Mouse (Mus musculus) embryonic facial prominence, embryonic 12.5 days (tissue): Measurements from ENCODE around the gene Tead3. TPM values are rescaled to one million over a fixed set of nuclear protein-coding genes. Genes with fewer than 3 reads are reported as not detected.
"Not testable (repeated sequence)": the region's sequence is repeated elsewhere in the genome, so short reads cannot be mapped to it uniquely, and the experiment has no call there.

Experiments used
- ATAC-seq: fragments of 200-750 bp; cut with Nextera tagmentation; 2 replicates; pipeline ENCODE4 v1.8.0; 2017; ENCODE audit not compliant: insufficient number of reproducible peaks, insufficient read depth, low FRiP score, low TSS enrichment
- H3K27ac ChIP-seq: fragments of 300-500 bp; sonication (generic); 2 replicates; pipeline ENCODE4 v1.5.1; 2016; ENCODE audit warnings: mild to moderate bottlenecking
- H3K27me3 ChIP-seq: fragments of 300-500 bp; sonication (generic); 2 replicates; pipeline ENCODE4 v1.6.1; 2016; ENCODE audit warnings: mild to moderate bottlenecking, moderate library complexity
- H3K36me3 ChIP-seq: fragments of 300-500 bp; sonication (generic); 2 replicates; pipeline ENCODE4 v1.6.1; 2016; ENCODE audit warnings: mild to moderate bottlenecking
- H3K4me1 ChIP-seq: fragments of 300-500 bp; sonication (generic); 2 replicates; pipeline ENCODE4 v1.6.1; 2016
- H3K4me2 ChIP-seq: fragments of 300-500 bp; sonication (generic); replicated peaks from 2 replicates; pipeline ENCODE4 v1.6.1; 2016; ENCODE audit warnings: mild to moderate bottlenecking, moderate library complexity
- H3K4me3 ChIP-seq: fragments of 300-500 bp; sonication (generic); 2 replicates; pipeline ENCODE4 v1.5.1; 2016; ENCODE audit warnings: mild to moderate bottlenecking
- H3K9ac ChIP-seq: fragments of 300-500 bp; sonication (generic); 2 replicates; pipeline ENCODE4 v1.6.1; 2016; ENCODE audit warnings: mild to moderate bottlenecking, moderate library complexity
- H3K9me3 ChIP-seq: fragments of 300-500 bp; sonication (generic); 2 replicates; pipeline ENCODE4 v1.6.1; 2016; ENCODE audit warnings: mild to moderate bottlenecking, moderate library complexity
- WGBS: fragments of 180-500 bp; shearing (Covaris S2); methylation state at CpG from one replicate; pipeline ENCODE4 v1.1.7; 2016; 5-methylcytosine and 5-hydroxymethylcytosine counted together
- polyA plus RNA-seq: library from polyadenylated mRNA; unstranded; fragments of >200 nt; fragmentation: Nextera tagmentation; extraction: Ambion mirVana; gene quantifications from 2 replicates; pipeline ENCODE4 v1.2.1, GENCODE M21; 2016

Tead3 gene
- polyA plus RNA-seq, 1 experiment from 2014 or later = 17.9 TPM

DNA sequence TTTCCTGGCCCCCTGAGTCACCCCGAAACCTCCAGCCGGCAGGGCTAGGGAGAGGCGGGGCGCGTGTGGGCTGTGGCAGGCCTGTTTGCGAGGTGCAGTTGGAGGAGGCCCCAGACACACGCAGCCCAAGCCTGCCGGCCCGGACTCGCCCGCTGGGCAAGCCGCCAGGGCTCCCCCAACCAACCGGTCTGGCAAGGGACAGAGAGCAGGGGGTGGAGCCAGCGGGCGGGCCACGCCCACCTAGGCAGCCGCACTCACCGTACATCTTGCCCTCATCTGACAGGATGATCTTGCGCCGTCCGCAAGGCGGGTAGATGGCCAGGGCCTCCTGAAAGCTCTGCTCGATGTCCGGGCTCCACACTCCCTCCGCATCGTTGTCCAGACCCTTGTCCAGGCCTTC, 9.5 kb downstream of the Tead3 start:
- peak overlapping the region; percentile 61 for H3K27ac ChIP-seq
- H3K4me1 ChIP-seq = peaks cover 51% of the 10 kb centered on the region
- H3K4me2 ChIP-seq = peak overlapping the region; percentile 35
- H3K4me3 ChIP-seq = peak overlapping the region; percentile 19
- H3K27me3 ChIP-seq = no peaks in the 10 kb centered on the region
- H3K36me3 ChIP-seq = peaks cover 40% of the 10 kb centered on the region
- no peaks in the 10 kb centered on the region for H3K9me3 ChIP-seq
- ATAC-seq = peak; percentile 57; the same call in 1 of the 2 replicates
- WGBS = 14% methylated on average over 26 of the region's 26 CpGs
- H3K9ac ChIP-seq = peak overlapping the region; percentile 37

DNA sequence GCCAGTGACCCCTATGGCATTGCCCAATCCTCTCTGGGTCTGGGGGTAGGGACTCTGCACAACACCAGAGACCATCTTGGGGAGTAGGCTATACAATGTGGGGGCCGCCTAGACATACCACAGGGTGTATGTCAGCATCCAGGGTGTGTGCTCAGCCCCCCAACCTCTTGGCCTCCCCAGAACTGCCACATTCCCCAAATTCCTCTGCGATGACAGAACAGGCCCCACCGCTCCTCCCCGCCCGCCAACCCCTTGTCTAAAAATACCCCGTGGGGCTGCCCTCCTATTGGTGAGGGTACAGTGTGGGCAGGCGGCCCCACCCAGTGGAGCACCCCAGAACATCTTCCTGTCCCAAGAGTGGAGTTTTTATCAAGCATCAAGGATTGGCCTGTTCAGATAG, 10.0 kb downstream of the Tead3 start:
- Histone ChIP-seq H3K27me3 (no peaks in the 10 kb centered on the region), H3K9me3 (no peaks in the 10 kb centered on the region), H3K36me3 (peaks cover 45% of the 10 kb centered on the region), H3K4me2 (peak overlapping the region; percentile 35; the same call in 1 of the 2 replicates), H3K9ac (peak overlapping the region; percentile 37; the same call in 1 of the 2 replicates), H3K4me1 (peaks cover 46% of the 10 kb centered on the region), H3K27ac (peak overlapping the region; percentile 61), H3K4me3 (0 out of 2 replicates have a peak overlapping the region, but pooled peaks have one; percentile 13)
- WGBS = 69% methylated on average over 7 of the region's 7 CpGs
- 0 out of 2 replicates have a peak, but pooled peaks have one; percentile 1 for ATAC-seq

DNA sequence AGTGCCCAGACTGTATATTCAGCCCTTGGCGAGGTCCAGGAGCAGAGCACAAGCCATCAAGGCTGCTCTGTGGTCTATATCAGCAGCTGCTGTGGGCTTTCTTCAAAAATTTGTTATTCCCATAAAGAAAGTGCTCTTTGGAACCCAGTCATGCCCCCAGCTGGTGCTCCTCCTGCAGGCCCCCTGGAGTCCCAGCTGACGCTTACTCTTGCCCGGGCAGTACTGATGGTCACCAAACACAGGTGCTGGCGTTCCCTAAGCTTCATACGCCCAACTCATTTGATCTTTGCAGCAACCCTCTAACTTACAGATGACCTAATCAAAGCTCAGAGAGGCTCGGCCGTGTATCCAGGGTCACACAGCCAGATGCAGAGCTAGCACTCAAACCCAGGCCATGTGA, 13.1 kb downstream of the Tead3 start:
- no peak for ATAC-seq
- Histone ChIP-seq H3K9me3 (no peaks in the 10 kb centered on the region), H3K4me3 (no peak overlapping the region), H3K4me2 (no peak overlapping the region), H3K9ac (no peak overlapping the region), H3K4me1 (peaks cover 42% of the 10 kb centered on the region), H3K27ac (no peak overlapping the region), H3K36me3 (peaks cover 69% of the 10 kb centered on the region), H3K27me3 (no peaks in the 10 kb centered on the region)
- WGBS = 91% methylated on average over 7 of the region's 7 CpGs

DNA sequence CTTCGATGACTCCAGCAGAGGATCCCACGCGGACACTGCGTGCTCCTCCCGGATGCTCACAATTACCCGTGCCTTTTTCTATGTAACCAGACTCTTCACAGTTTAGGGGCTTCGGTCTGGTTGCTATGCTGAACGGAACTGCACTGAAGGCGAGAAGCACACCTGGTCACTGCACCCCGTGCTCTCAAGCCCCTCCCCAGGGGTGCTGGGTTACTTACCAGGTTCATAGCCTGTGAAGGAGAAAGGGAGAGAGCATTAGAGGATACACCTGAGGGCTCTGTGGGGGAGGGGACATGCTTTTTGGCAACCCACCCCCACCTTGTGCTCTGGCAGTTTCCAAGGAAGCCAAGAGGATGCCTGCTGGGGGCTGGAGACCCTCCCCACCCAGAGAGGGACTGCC, 15.3 kb downstream of the Tead3 start:
- WGBS = 73% methylated on average over 10 of the region's 10 CpGs

DNA sequence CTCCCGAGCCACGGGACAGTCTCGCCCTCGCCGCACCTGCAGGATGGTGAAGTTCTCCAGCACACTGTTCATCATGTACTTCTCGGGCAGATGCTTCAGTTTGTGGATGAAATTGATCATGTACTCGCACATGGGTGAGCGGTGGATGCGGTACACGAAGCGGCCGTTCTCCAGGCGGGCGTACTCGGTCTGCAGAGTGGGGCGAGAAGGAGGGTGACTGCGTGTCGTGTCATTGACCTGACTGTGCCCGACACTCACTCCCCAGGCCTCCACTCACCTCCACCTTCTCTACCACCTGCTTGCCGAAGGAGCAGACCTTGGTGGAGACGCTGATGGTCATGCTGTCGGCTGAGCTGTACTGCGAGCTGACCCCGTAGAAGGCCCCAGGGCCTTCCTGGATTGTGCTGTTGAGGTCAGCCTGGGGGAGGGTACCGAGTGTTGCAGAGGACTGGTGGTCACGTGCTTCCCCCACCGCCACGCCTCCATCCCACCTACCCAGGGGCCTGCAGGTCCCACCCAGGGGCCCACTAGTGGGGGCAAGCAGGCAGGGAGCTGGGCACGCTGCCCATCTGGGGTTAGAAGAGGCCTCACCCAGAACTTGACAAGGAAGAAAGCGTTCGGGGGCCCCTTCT, 17.6 kb downstream of the Tead3 start:
- Histone ChIP-seq H3K36me3 (peaks cover 71% of the 10 kb centered on the region), H3K4me2 (no peak overlapping the region), H3K9me3 (no peaks in the 10 kb centered on the region), H3K4me3 (no peak overlapping the region), H3K27me3 (no peaks in the 10 kb centered on the region), H3K27ac (peak overlapping the region; percentile 67), H3K9ac (peak overlapping the region; percentile 9; the same call in 1 of the 2 replicates), H3K4me1 (peaks cover 41% of the 10 kb centered on the region)
- WGBS = 60% methylated on average over 31 of the region's 31 CpGs
- 0 out of 2 replicates have a peak, but pooled peaks have one; percentile 3 for ATAC-seq

More for the DNA sequence above, 15.3 kb downstream of the Tead3 start:
- Histone ChIP-seq H3K4me3 (no peak overlapping the region), H3K9ac (no peak overlapping the region), H3K4me2 (no peak overlapping the region; the same call in 1 of the 2 replicates), H3K27ac (no peak overlapping the region), H3K4me1 (peaks cover 32% of the 10 kb centered on the region), H3K9me3 (no peaks in the 10 kb centered on the region), H3K27me3 (no peaks in the 10 kb centered on the region), H3K36me3 (peaks cover 79% of the 10 kb centered on the region)
- no peak for ATAC-seq

DNA sequence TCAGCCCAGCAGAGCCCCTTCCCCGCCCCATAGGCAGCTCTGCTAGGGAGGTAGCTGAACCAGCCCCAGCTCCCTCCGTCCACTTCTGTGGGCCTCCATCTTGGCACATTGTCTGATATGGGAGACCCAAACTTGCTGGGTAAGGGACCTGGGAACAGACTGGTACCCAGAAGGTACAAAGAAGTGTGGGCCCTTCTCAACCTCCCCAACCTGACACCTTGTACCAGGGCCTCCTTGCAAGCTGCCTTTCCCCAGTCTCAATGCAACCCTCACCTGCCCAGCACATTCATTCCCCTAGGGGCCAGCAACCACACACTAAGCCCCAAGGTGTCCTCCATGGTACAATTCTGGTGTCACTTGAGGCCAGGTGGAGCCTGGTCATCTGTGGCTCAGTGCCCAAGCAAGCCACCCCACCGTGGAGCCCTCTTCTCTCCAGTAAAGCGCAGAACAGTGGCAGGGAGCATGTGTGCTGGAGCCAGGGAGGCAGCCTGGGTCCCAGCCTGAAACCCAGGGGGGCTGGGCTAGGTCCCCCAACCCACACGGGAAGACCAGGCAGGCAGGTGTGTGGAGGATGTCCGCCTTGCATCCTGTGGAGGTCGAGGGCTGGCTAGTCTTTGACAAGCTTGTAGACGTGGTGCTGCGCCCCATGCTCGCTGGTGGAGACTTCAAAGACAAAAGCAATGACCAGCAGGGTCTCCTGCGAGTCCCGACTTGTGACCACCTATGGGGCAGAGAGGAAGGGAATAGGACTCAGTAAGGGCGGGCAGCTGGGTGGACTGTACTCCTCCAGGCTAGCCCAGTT, 18.3 kb downstream of the Tead3 start:
- no peaks in the 10 kb centered on the region for H3K9me3 ChIP-seq
- peaks cover 48% of the 10 kb centered on the region for H3K4me1 ChIP-seq
- H3K36me3 ChIP-seq = peaks cover 64% of the 10 kb centered on the region

DNA sequence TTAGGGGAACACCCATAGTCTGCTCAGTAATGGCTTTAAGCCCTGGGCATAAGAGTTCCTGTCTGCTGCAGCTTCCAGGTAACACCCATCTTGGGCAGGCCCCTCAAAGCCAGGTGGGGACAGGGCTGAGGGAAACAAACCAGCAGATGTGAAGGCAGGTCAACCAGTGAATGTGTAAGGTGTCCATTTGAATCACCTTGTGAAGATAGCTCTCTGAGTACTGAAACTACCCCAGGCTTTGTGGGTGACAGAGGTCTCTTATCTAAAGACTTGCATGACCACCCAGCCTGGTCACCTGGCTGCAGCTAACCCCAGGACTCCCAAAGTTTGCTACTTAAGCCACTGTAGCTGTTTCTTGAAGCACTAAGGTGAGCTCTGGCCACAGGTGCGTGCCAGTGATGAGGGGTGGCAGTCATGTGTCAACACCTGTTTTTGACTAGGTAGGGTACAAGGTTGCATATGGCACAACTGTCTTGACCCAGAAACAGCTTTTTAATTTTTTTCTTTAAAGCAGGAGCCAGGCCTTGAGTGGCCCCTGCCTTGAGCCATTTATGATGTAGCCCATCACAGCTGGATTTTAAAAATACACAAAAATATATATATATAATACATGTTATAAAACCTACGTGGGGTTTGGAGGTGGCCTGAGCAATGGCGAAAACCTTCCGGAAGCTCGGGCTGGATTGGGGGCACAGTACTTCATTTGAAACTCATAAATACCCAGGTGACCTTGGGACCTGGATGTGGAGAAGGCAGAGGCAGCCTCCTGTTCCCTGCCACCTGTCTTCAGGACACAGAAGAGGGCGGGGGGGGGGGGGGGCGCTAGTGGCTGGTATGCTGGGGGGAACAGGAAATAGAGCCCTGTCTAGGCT, 19.1 kb downstream of the Tead3 start:
- no peak overlapping the region; the same call in 1 of the 2 replicates for H3K4me2 ChIP-seq

More for the DNA sequence above, 18.3 kb downstream of the Tead3 start:
- Histone ChIP-seq H3K4me3 (no peak overlapping the region), H3K9ac (0 out of 2 replicates have a peak overlapping the region, but pooled peaks have one; percentile 19), H3K27ac (peak overlapping the region; percentile 67), H3K27me3 (no peaks in the 10 kb centered on the region), H3K4me2 (0 out of 2 replicates have a peak overlapping the region, but pooled peaks have one; percentile 5)
- WGBS = 47% methylated on average over 12 of the region's 13 CpGs
- no peak for ATAC-seq

DNA sequence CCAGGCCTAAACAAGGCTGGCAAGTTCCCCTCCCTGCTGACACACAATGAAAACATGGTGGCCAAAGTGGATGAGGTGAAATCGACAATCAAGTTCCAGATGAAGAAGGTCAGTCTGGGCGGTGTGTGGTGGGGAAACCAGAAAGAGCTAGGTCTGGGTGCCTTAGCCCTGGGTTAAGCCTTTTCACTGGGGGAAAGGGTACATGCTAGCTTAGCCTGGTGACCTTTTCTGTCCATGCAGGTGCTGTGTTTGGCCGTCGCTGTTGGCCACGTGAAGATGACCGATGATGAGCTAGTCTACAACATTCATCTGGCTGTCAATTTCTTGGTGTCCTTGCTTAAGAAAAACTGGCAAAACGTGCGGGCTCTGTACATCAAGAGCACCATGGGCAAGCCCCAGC, 20.0 kb downstream of the Tead3 start:
- ATAC-seq, H3K27ac ChIP-seq, H3K27me3 ChIP-seq, H3K4me3 ChIP-seq, H3K9me3 ChIP-seq, H3K9ac ChIP-seq: not testable (repeated sequence)
- H3K36me3 ChIP-seq = peaks cover 56% of the 10 kb centered on the region
- peak overlapping the region; percentile 21 for H3K4me2 ChIP-seq
- 61% methylated on average over 8 of the region's 8 CpGs for WGBS
- peaks cover 48% of the 10 kb centered on the region for H3K4me1 ChIP-seq

More for the DNA sequence above, 19.1 kb downstream of the Tead3 start:
- H3K9ac ChIP-seq = no peak overlapping the region
- 25% methylated on average over 7 of the region's 7 CpGs for WGBS
- H3K4me3 ChIP-seq = no peak overlapping the region
- no peak for ATAC-seq
- H3K27me3 ChIP-seq = no peaks in the 10 kb centered on the region
- no peaks in the 10 kb centered on the region for H3K9me3 ChIP-seq
- peaks cover 48% of the 10 kb centered on the region for H3K4me1 ChIP-seq
- peak overlapping the region; percentile 67 for H3K27ac ChIP-seq
- peaks cover 58% of the 10 kb centered on the region for H3K36me3 ChIP-seq

DNA sequence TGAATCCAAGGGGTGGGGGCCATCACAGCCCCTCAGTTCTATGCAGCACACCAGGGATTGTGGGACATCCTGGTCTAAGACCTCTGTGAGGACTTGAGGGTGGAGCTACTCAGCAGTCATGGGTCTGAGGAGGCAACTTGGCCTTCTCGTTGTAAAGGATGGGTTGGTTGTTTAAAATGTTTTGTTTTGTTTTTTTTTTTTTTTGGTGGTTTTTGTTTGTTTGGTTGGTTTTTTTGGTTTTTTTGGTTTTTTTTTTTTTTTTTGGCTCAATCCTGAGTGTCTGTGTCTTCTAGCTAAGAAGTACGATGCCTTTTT, 20.4 kb downstream of the Tead3 start:
- WGBS = 48% methylated on average over 2 of the region's 2 CpGs
- Histone ChIP-seq H3K4me2 (peak overlapping the region; percentile 96), H3K9ac (peak overlapping the region; percentile 93), H3K27ac (peak overlapping the region; percentile 95; the same call in 1 of the 2 replicates), H3K9me3 (no peaks in the 10 kb centered on the region), H3K4me1 (peaks cover 48% of the 10 kb centered on the region), H3K27me3 (no peaks in the 10 kb centered on the region), H3K4me3 (peak overlapping the region; percentile 74), H3K36me3 (peaks cover 52% of the 10 kb centered on the region)
- ATAC-seq = no peak

DNA sequence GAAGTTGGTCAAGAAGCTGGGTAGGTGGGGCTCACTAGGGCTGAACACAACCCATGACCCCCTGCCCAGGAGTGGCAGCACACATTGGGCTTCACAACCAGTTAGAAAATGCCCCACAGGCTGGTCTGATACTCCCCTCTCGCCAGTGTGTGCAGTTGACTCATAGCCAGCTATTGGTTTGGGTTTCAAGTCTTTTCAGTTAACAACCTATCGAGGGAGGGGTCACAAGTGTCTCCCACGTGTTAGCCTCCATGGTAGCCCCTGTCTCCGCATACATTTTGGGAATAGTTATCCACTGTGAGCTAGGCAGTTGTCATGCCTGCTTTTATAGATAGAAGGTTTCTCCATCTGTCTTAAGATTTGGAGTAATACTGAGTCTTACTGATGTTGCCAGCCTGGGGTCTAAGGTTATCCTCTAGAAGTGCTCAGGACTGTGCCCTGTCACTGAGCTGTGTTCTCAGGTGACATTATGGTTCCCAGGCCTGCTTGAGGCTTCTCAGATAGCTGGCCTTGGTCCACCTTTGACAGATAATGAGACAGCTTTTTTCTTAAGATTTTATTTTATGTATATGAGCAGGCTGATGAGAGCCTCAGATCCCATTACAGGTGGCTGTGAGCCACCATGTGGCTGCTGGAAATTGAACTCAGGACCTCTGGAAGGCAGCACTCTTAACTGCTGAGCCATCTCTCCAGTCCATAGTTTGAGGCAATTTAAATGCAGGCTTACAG, 20.9 kb downstream of the Tead3 start:
- Histone ChIP-seq H3K4me2 (peak overlapping the region; percentile 96), H3K4me3 (peak overlapping the region; percentile 74), H3K36me3 (peaks cover 48% of the 10 kb centered on the region), H3K27ac (peak overlapping the region; percentile 95), H3K9me3 (no peaks in the 10 kb centered on the region), H3K27me3 (no peaks in the 10 kb centered on the region), H3K9ac (peak overlapping the region; percentile 93), H3K4me1 (peaks cover 45% of the 10 kb centered on the region)
- ATAC-seq = no peak
- 2% methylated on average over 4 of the region's 4 CpGs for WGBS
